Mouse (Mus musculus): ENCODE data around the gene Hnrnpa0.

The Hnrnpa0 gene

DNA sequence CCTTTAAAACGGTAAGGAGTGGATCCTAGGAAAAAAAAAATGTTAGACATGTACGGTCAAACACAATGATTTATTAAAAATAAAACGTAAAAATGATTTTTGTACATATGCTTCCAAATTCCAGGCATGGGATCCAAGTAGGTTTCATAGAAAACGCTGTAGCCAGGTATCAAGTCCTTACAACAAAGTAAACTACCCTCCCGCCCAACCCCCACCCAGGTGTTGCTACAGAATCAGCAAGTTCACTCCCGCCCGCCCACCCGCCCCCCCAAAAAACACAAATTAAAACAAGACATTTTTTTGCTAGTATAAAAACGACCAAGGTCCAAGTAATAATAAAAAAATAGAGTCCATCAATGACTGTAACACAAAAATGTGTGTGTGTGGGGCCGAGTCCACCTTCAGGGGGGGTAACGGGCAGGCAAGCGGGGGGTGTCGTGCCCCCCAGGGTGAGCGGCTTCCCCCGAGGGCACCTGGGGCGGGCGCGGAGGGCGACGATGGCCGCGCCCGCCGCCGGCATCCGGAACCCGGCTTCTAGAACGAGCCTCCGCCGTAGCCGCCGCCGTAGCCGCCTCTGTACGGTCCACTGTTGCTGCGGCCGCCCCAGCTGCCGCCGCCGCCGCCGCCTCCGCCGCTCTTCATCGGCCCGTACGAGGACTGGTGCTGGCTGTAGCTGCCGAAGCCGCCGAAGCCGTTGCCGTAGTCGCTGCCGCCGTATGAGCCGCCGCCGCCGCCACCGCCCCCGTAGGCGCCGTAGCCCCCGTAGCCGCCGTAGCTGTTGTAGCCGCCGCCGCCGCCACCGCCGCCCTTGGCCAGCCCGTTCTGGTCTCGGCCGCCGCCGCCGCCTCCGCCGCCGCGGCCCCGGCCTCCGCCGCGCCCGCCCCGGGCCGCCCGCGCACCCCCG lies 1.2 kb downstream of the Hnrnpa0 start:
- DNase-seq (ENCODE audit: low spot score) = no peak

GRCm38 (mm10) chr13:58126126-58126525 lies 2.2 kb downstream of the Hnrnpa0 start:
- peak; percentile 74 for DNase-seq (ENCODE audit: low spot score)

DNA sequence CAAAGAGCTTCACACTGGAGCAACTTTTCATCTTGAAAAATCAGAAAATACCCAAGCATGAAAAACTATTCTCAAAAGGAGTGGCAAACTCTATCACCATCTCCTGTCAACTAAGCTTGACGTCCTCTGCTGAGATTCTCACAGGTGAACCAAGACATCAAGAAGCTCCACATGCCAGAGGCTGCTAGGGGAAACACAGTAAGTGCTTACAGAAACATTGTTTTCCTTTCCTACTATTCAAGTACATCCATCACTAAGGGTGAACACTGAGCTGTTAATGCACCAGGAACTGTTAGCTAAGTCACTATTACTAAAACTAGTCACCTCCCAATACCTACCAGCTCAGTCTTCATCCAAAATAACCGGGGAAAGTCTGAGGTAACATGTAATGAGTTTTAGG lies 3.4 kb downstream of the Hnrnpa0 start:
- DNase-seq (ENCODE audit: low spot score) = no peak

- no peak for DNase-seq (ENCODE audit: low spot score)
Observed at GRCm38 (mm10) chr13:58124278-58124677, 4.1 kb downstream of the Hnrnpa0 start.

GRCm38 (mm10) chr13:58123381-58123780 lies 5.0 kb downstream of the Hnrnpa0 start:
- no peak for DNase-seq (ENCODE audit: low spot score)

GRCm38 (mm10) chr13:58122786-58123297 lies 5.5 kb downstream of the Hnrnpa0 start:
- no peak for DNase-seq (ENCODE audit: low spot score)

DNA sequence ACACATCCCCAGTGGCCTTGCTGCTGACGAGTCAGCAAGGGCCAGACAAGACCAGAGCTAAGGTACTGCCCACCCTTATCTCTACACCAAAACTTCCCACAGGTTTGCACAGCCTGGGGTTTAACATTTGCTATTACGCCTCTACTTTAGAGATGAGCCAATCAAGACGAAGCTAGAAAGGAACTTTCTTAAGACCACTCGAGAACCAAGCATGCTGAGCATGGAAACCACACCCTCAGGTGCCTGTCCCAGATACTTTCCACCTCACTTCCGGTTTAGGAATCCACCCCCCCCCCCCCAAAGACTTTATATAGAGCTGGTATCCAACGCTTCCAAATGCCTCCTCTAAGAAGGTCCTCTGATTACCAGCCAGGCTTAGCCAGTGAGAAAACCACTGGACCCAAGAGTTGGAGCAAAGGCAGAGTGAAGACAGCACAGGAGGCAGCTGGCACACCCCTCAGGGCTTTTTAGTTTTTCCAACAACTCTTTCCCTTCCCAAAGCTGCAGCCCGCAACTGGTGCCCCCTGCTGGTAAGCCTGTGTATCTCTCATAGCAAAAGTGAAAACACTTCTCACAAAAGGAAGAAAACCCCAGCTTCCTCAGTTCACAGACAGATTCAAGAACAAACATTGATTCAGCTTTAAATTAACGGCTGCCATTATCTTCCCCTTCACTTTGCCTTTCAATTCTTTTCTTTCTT lies 10.9 kb downstream of the Hnrnpa0 start:
- peak; percentile 79 for DNase-seq (ENCODE audit: low spot score)

- no peak for DNase-seq (ENCODE audit: low spot score)
Observed at GRCm38 (mm10) chr13:58116801-58117200, 11.6 kb downstream of the Hnrnpa0 start.

DNA sequence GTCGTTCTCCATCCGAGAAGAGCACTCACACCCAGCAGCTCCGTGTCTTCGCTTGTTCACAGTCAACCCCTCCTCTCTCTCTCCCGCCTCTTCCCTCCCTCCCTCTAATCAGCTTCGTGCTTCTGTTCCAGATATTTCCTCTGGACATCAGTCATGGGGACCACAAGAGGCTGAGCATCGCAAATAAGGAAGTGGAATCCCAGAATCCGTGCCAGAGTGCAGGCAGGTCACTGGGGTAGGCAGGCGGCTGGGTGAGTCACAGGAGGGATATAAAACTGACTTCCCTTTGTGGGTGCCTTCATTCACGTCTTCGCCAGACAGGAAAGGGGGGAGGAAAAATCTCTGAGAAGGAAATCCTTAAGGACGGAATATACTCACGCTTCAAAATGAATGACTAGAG lies 13.1 kb downstream of the Hnrnpa0 start:
- DNase-seq (ENCODE audit: low spot score) = peak; percentile 61

GRCm38 (mm10) chr13:58113061-58113900 lies 15.1 kb downstream of the Hnrnpa0 start, which contains the start of gene Klhl3:
Gene Klhl3 (minus strand): TSS chr13:58113592.
- DNase-seq (ENCODE audit: low spot score) = peak; percentile 57

- DNase-seq (ENCODE audit: low spot score) = no peak
Observed at GRCm38 (mm10) chr13:58112601-58113041, 15.7 kb downstream of the Hnrnpa0 start.

GRCm38 (mm10) chr13:58112191-58112590 lies 16.2 kb downstream of the Hnrnpa0 start:
- DNase-seq (ENCODE audit: low spot score) = no peak

- DNase-seq (ENCODE audit: low spot score) = no peak
Observed at GRCm38 (mm10) chr13:58111306-58111705, 17.1 kb downstream of the Hnrnpa0 start.

GRCm38 (mm10) chr13:58090643-58091042 lies 37.7 kb downstream of the Hnrnpa0 start:
- no peak for DNase-seq (ENCODE audit: low spot score)

- DNase-seq (ENCODE audit: low spot score) = no peak
Observed at GRCm38 (mm10) chr13:58084396-58084795, 44.0 kb downstream of the Hnrnpa0 start.

- DNase-seq (ENCODE audit: low spot score) = no peak
Observed at GRCm38 (mm10) chr13:58083521-58083920, 44.8 kb downstream of the Hnrnpa0 start.

- peak; percentile 34 for DNase-seq (ENCODE audit: low spot score)
Observed at GRCm38 (mm10) chr13:58083048-58083447, 45.3 kb downstream of the Hnrnpa0 start.

DNA sequence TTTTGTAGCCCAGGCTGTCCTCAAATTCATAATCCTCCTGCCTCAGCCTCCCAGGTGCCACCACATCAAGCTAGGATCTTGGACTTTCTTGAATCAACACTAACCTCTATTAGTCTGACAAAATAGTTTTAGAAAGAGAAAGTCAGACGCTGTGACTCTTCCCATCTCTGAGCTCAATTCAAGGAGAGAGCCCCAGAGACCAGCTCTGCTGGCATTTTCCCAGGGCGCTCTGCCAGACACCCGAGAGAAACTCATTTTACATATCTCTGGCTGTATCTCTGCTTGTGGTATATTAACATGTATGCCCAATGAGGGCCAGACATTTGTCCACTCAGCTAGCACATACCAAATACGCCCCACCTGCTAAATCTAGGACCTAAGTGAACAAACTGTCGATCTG lies 50.0 kb downstream of the Hnrnpa0 start:
- DNase-seq (ENCODE audit: low spot score) = no peak

Measured in lung, postnatal 25 days (tissue).